Mouse (Mus musculus) lung, postnatal 0 days (tissue): ENCODE results near the gene B230217C12Rik. TPM values are rescaled to one million over a fixed set of nuclear protein-coding genes. Genes with fewer than 3 reads are reported as not detected.

Experiments used
- ATAC-seq: fragments of 200-750 bp; cut with Nextera tagmentation; 2 replicates; pipeline ENCODE4 v1.8.0; 2017; ENCODE audit warnings: moderate library complexity
- DNase-seq: peaks from one replicate; pipeline ENCODE4 v3.0.0-alpha.2; 2016; ENCODE audit warnings: low spot score
- H3K27ac ChIP-seq: fragments of 300-500 bp; sonication (generic); 2 replicates; pipeline ENCODE4 v1.5.1; 2014; ENCODE audit warnings: antibody characterized with exemption, mild to moderate bottlenecking, low read length, mixed read lengths
- H3K27me3 ChIP-seq: fragments of 300-500 bp; sonication (generic); replicated peaks from 2 replicates; pipeline ENCODE4 v1.6.1; 2014; ENCODE audit warnings: low read length, mixed read lengths; ENCODE audit not compliant: insufficient read depth
- H3K36me3 ChIP-seq: fragments of 300-500 bp; sonication (generic); 2 replicates; pipeline ENCODE4 v1.6.1; 2014; ENCODE audit warnings: low read length, mixed read lengths; ENCODE audit not compliant: insufficient read depth
- H3K4me1 ChIP-seq: fragments of 300-500 bp; sonication (generic); 2 replicates; pipeline ENCODE4 v1.6.1; 2014; ENCODE audit warnings: antibody characterized with exemption, low read depth, low read length, mixed read lengths; ENCODE audit not compliant: insufficient read depth
- H3K4me2 ChIP-seq: fragments of 300-500 bp; sonication (generic); replicated peaks from 2 replicates; pipeline ENCODE4 v1.6.1; 2014; ENCODE audit warnings: low read depth, mild to moderate bottlenecking, low read length, moderate library complexity, mixed read lengths
- H3K4me3 ChIP-seq: fragments of 300-500 bp; sonication (generic); 2 replicates; pipeline ENCODE4 v1.5.1; 2014; ENCODE audit warnings: low read depth, low read length
- H3K9ac ChIP-seq: fragments of 300-500 bp; sonication (generic); replicated peaks from 2 replicates; pipeline ENCODE4 v1.6.1; 2014; ENCODE audit warnings: low read depth, mild to moderate bottlenecking
- H3K9me3 ChIP-seq: fragments of 300-500 bp; sonication (generic); 2 replicates; pipeline ENCODE4 v1.6.1; 2016; ENCODE audit warnings: low read length, mixed read lengths
- CTCF ChIP-seq: IDR thresholded peaks from 2 replicates; pipeline ENCODE4 v1.5.1; 2016; ENCODE audit warnings: antibody characterized with exemption, mild to moderate bottlenecking
- EP300 ChIP-seq: IDR thresholded peaks from 2 replicates; pipeline ENCODE4 v1.6.1; 2016; ENCODE audit warnings: antibody characterized with exemption, mild to moderate bottlenecking, control low read depth
- WGBS: fragments of 180-500 bp; shearing (Covaris S2); extraction: QIAGEN DNeasy Blood & Tissue Kit; methylation state at CpG from one replicate; pipeline ENCODE4 v1.1.7; 2014; 5-methylcytosine and 5-hydroxymethylcytosine counted together
- polyA plus RNA-seq: library from polyadenylated mRNA; unstranded; fragments of >200 nt; fragmentation: Nextera tagmentation; extraction: Ambion mirVana; gene quantifications from 2 replicates; pipeline ENCODE4 v1.2.1, GENCODE M21; 2015

B230217C12Rik gene
- 1.3 and 1.5 TPM in 2 replicates for polyA plus RNA-seq

DNA sequence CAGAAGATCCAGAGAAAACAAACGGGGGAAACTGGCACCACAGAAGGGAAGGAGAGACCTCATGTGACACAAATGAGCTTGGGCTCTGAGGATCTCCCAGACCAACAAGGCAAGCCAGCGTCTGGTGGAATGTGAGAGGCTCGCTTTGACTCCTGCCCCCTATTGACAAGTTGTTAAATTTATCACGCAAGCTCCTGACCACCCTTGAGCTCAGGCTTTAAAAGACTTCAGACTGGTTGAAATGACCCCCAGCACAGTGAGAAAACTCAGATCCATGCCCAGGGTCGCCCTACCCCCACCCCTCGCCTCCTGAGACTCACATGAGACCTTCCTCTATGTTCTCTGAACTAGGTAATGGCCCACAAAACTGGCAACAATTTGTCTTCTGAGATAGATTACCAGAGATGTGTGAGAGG, at the start of gene B230217C12Rik:
Gene B230217C12Rik, plus strand, starts transcription at position 242 of the 416 bp plus-strand sequence.
- H3K9me3 ChIP-seq: no peaks in the 10 kb centered on the region
- no peaks in the 10 kb centered on the region for H3K4me1 ChIP-seq
- H3K4me3 ChIP-seq: peak within 1 kb of the TSS; percentile 36
- H3K27me3 ChIP-seq: no peaks in the 10 kb centered on the region
- H3K9ac ChIP-seq: peak within 1 kb of the TSS; percentile 24; the same call in 1 of the 2 replicates
- H3K27ac ChIP-seq: no peak within 1 kb of the TSS
- peak; percentile 42 for ATAC-seq
- peak within 1 kb of the TSS; percentile 49 for H3K4me2 ChIP-seq
- TF ChIP-seq EP300 (no peak), CTCF (peak; percentile 62)
- H3K36me3 ChIP-seq: peaks cover 8% of the 10 kb centered on the region
- 3% methylated on average over 6 of the region's 6 CpGs for WGBS
- peak; percentile 66 for DNase-seq

DNA sequence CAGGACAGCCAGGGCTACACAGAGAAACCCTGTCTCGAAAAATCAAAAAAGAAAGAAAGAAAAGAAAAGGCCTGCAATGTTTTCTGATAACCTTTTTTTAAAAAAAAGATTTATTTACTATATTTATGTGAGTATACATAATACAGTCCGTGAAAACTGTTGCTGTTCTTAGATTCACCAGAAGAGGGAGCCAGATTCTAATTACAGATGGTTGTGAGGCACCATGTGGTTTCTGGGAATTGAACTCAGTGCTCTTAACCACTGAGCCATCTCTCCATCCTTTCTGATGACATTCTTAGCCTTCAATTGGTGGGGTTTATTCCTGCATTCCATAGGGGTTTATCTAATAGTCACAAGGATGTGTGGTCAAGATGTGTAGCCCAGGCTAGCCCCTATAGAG, 47.4 kb upstream of the B230217C12Rik start:
- ATAC-seq (no peak), DNase-seq (peak; percentile 69)
- Histone ChIP-seq H3K36me3 (no peaks in the 10 kb centered on the region), H3K4me2 (no peak overlapping the region), H3K4me3 (no peak overlapping the region), H3K27me3 (no peaks in the 10 kb centered on the region), H3K27ac (no peak overlapping the region), H3K9ac (no peak overlapping the region), H3K9me3 (no peaks in the 10 kb centered on the region), H3K4me1 (no peaks in the 10 kb centered on the region)
- TF ChIP-seq CTCF (peak; percentile 79), EP300 (no peak)
- WGBS: 3% methylated on average over 2 of the region's 2 CpGs

DNA sequence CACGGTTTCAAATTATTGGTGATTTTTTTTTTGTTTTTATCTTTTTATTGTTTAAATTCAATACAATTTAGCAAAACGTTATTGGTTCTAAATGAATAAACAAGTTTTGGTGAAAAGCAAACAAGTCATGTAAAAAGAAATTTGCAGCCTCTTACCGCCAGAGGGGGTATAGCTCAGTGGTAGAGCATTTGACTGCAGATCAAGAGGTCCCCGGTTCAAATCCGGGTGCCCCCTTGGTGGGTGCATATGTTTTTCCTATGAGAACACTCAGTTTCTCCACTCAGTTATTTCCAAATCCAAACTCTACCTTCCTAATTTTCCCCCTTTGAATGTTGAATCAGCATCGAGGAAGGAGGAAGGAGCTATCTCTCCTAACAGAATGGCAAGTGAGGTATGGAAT, 43.7 kb upstream of the B230217C12Rik start:
- Histone ChIP-seq H3K27ac (no peak overlapping the region), H3K4me2 (no peak overlapping the region), H3K9me3 (no peaks in the 10 kb centered on the region), H3K4me1 (peaks cover 11% of the 10 kb centered on the region), H3K4me3 (no peak overlapping the region), H3K36me3 (no peaks in the 10 kb centered on the region), H3K9ac (no peak overlapping the region), H3K27me3 (no peaks in the 10 kb centered on the region)
- TF ChIP-seq EP300: no peak
- TF ChIP-seq CTCF: peak; percentile 58
- WGBS: 5% methylated on average over 6 of the region's 6 CpGs
- peak; percentile 71 for DNase-seq
- ATAC-seq: no peak

DNA sequence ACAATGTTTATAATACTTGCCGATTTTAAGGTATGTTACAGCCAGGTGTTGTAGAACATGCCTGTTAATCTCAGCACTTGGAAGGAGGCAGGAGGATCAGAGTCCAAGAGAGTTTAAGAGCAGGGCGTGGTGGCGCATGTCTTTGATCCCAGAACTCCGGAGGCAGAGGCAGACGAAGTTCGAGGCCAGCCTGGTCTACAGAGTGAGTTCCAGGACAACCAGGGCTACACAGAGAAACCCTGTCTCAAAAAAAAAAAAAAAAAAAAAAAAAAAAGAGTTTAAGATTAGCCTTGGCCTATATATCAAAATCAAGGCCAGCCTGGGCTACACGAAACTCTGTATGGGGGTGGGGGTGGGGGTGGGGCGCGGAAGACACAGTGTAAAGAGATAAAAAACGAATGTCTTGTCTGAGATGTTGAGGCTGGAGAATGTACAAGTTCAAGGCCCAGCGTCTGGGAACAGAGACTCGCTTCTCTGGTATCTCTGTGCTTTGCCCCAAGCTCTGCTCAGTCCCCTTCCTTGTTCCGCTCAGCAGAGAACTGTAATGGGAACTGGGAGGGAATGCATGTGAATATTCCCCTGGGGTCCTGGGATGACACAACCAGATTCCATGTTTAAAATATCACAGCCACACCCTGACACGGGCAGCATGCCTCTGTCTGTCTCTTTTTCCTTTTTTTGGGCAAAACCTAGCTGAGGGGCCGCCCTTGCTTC, 43.1 kb upstream of the B230217C12Rik start:
- no peak overlapping the region for H3K9ac ChIP-seq
- no peak for ATAC-seq
- WGBS: 61% methylated on average over 15 of the region's 15 CpGs
- H3K9me3 ChIP-seq: no peaks in the 10 kb centered on the region
- H3K27me3 ChIP-seq: no peaks in the 10 kb centered on the region
- DNase-seq: no peak
- H3K4me3 ChIP-seq: no peak overlapping the region
- no peak overlapping the region for H3K4me2 ChIP-seq
- H3K27ac ChIP-seq: no peak overlapping the region
- H3K4me1 ChIP-seq: peaks cover 14% of the 10 kb centered on the region
- TF ChIP-seq EP300: no peak
- H3K36me3 ChIP-seq: no peaks in the 10 kb centered on the region

DNA sequence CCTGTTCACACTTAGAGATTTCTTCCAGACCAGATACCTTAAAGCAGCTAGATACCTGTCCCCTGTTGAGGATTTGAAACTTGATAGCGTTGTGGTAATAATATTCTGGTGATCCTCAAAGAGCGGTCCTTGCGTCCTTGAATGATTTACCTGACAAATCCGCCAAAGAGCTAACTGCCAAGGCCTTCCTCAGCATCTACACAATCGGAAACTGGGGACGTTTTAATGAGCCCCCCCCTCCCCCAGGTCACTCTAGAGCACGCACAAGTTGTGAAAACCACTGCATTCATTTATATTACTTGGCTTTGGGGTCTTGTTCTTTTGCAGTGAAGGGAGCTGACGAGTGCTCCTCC, 42.5 kb upstream of the B230217C12Rik start:
- no peak for TF ChIP-seq CTCF
- TF ChIP-seq EP300: no peak
- ATAC-seq (no peak), DNase-seq (no peak)
- no peaks in the 10 kb centered on the region for H3K27me3 ChIP-seq
- WGBS: 55% methylated on average over 8 of the region's 8 CpGs
- H3K4me3 ChIP-seq: no peak overlapping the region
- H3K36me3 ChIP-seq: no peaks in the 10 kb centered on the region
- no peak overlapping the region for H3K9ac ChIP-seq
- H3K4me1 ChIP-seq: peaks cover 14% of the 10 kb centered on the region
- no peak overlapping the region; the same call in 1 of the 2 replicates for H3K4me2 ChIP-seq
- no peaks in the 10 kb centered on the region for H3K9me3 ChIP-seq
- H3K27ac ChIP-seq: no peak overlapping the region

DNA sequence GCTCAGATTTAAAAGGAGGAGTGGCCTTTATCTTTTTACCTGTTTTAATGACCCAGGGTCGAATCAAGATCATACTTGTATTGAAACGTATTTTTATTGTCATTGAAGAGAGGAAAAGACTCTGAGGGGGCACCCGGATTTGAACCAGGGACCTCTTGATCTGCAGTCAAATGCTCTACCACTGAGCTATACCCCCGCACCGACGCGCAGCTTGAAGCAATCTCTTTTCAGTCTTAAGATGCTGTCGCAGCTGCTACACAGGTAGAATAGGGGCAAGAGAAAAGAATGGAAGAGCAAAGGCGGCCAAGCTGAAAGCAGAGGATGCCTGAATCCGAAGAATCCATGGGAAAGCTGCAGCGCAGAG, 41.8 kb upstream of the B230217C12Rik start, which contains the start of gene Lasp1:
Gene Lasp1, plus strand, starts transcription at position 219 of the 364 bp plus-strand sequence.
- H3K27ac ChIP-seq: peak within 1 kb of the TSS; percentile 88
- peaks cover 16% of the 10 kb centered on the region for H3K4me1 ChIP-seq
- no peaks in the 10 kb centered on the region for H3K36me3 ChIP-seq
- no peaks in the 10 kb centered on the region for H3K27me3 ChIP-seq
- TF ChIP-seq CTCF: no peak
- no peak for TF ChIP-seq EP300
- no peaks in the 10 kb centered on the region for H3K9me3 ChIP-seq
- peak within 1 kb of the TSS; percentile 74 for H3K9ac ChIP-seq
- DNase-seq: peak; percentile 77
- peak within 1 kb of the TSS; percentile 73 for H3K4me3 ChIP-seq
- ATAC-seq: peak; percentile 27
- peak within 1 kb of the TSS; percentile 78 for H3K4me2 ChIP-seq
- under 1% methylated on average over 11 of the region's 11 CpGs for WGBS
